Mouse (Mus musculus) E14TG2a.4 (cell line): ENCODE data around the gene Slamf8.

Experiments
- CTCF ChIP-seq: conservative IDR thresholded peaks from 2 replicates; pipeline ENCODE4 v1.5.1; 2014; ENCODE audit warnings: low read length
- NANOG ChIP-seq: IDR thresholded peaks from 2 replicates; pipeline ENCODE4 v1.6.1; 2014; ENCODE audit warnings: borderline replicate concordance, low read length, mixed read lengths
- POU5F1 ChIP-seq: IDR thresholded peaks from 2 replicates; pipeline ENCODE4 v1.6.1; 2014; ENCODE audit warnings: low read length, borderline replicate concordance

DNA sequence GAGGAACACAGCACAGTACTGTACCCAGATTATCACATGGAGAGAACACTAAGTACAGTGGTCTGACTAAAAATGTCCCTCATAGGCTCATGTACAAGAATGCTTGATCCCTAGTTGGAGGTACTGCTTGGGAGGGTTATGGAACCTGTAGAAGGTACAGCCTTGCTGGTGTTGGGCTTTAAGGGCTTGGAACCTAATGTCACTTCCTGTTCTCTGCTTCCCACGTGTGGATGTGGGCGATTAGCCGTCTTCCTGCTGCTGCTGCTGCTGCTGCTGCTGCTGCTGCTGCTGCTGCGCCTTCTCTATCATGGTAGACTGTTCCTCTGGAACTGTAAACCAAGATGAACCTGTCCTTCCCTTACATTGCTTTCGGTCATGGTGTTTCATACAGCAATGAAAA is 33.2 kb upstream of the Slamf8 start:
- no peak for TF ChIP-seq CTCF
- no peak for TF ChIP-seq POU5F1
- no peak for TF ChIP-seq NANOG
